Mouse (Mus musculus) limb, embryonic 14.5 days (tissue): Measurements from ENCODE around the gene Plcb3. TPM values are rescaled to one million over a fixed set of nuclear protein-coding genes. Genes with fewer than 3 reads are reported as not detected.

Experiments used
- ATAC-seq: fragments of 200-750 bp; cut with Nextera tagmentation; 2 replicates; pipeline ENCODE4 v1.8.0; 2017; ENCODE audit warnings: low read depth, moderate number of reproducible peaks, moderate TSS enrichment; ENCODE audit not compliant: low FRiP score
- DNase-seq: peaks from one replicate; pipeline ENCODE4 v3.0.0-alpha.2; 2015; ENCODE audit warnings: low spot score
- H3K27ac ChIP-seq: fragments of 300-500 bp; sonication (generic); replicated peaks from 2 replicates; pipeline ENCODE4 v1.5.1; 2014; ENCODE audit warnings: low read depth, mild to moderate bottlenecking, low read length, moderate library complexity, mixed read lengths
- H3K27me3 ChIP-seq: fragments of 300-500 bp; sonication (generic); 2 replicates; pipeline ENCODE4 v1.6.1; 2014; ENCODE audit warnings: low read length, mixed read lengths; ENCODE audit not compliant: control insufficient read depth, insufficient read depth
- H3K36me3 ChIP-seq: fragments of 300-500 bp; sonication (generic); 2 replicates; pipeline ENCODE4 v1.6.1; 2014; ENCODE audit warnings: mild to moderate bottlenecking, low read length, moderate library complexity, mixed read lengths; ENCODE audit not compliant: control insufficient read depth, insufficient read depth
- H3K4me1 ChIP-seq: fragments of 300-500 bp; sonication (generic); 2 replicates; pipeline ENCODE4 v1.6.1; 2014; ENCODE audit warnings: antibody characterized with exemption, low read length, mixed read lengths; ENCODE audit not compliant: control insufficient read depth, insufficient read depth
- H3K4me2 ChIP-seq: fragments of 300-500 bp; sonication (generic); replicated peaks from 2 replicates; pipeline ENCODE4 v1.6.1; 2014; ENCODE audit warnings: low read depth, mild to moderate bottlenecking, low read length, moderate library complexity; ENCODE audit not compliant: severe bottlenecking
- H3K4me3 ChIP-seq: fragments of 300-500 bp; sonication (generic); replicated peaks from 2 replicates; pipeline ENCODE4 v1.5.1; 2014; ENCODE audit warnings: low read length
- H3K9ac ChIP-seq: fragments of 300-500 bp; sonication (generic); 2 replicates; pipeline ENCODE4 v1.6.1; 2014; ENCODE audit warnings: mild to moderate bottlenecking, low read depth, low read length, moderate library complexity; ENCODE audit not compliant: severe bottlenecking
- H3K9me3 ChIP-seq: fragments of 300-500 bp; sonication (generic); 2 replicates; pipeline ENCODE4 v1.6.1; 2016; ENCODE audit warnings: low read length; ENCODE audit not compliant: control insufficient read depth
- POLR2A ChIP-seq: fragments of 200-500 bp; IDR thresholded peaks from 2 replicates; pipeline ENCODE4 v1.8.0; 2012; ENCODE audit warnings: inconsistent platforms, mild to moderate bottlenecking, moderate library complexity, borderline replicate concordance; ENCODE audit not compliant: insufficient read depth, insufficient read length; ENCODE audit errors: extremely low read depth
- WGBS: fragments of 180-500 bp; shearing (Covaris S2); extraction: QIAGEN DNeasy Blood & Tissue Kit; methylation state at CpG from one replicate; pipeline ENCODE4 v1.1.7; 2014; 5-methylcytosine and 5-hydroxymethylcytosine counted together
- polyA plus RNA-seq, 2 experiments: library from polyadenylated mRNA; depleted of rRNA in 1 of 2; stranded (reverse) in 1 of 2; unstranded in 1 of 2; fragments of >200 nt; fragmentation: Nextera tagmentation in 1 of 2; extraction: Ambion mirVana in 1 of 2; gene quantifications; 2 replicates each; pipeline versions ENCODE4 v1.2.1 to v1.2.3; 2012 to 2014

Plcb3 gene
- polyA plus RNA-seq, 2 experiments, result 36.6 to 80.6 TPM

- Histone ChIP-seq H3K36me3 (peaks cover 12% of the 10 kb centered on the region), H3K27me3 (no peaks in the 10 kb centered on the region), H3K4me2 (no peak overlapping the region), H3K4me3 (no peak overlapping the region), H3K9ac (no peak overlapping the region), H3K4me1 (peaks cover 18% of the 10 kb centered on the region), H3K27ac (no peak overlapping the region), H3K9me3 (no peaks in the 10 kb centered on the region)
- TF ChIP-seq POLR2A, result no peak
- 52% methylated on average over 4 of the region's 4 CpGs for WGBS
- no peak for ATAC-seq
- no peak for DNase-seq
Observed at GRCm38 (mm10) chr19:6947742-6948141, 28.5 kb downstream of the Plcb3 start.

DNA sequence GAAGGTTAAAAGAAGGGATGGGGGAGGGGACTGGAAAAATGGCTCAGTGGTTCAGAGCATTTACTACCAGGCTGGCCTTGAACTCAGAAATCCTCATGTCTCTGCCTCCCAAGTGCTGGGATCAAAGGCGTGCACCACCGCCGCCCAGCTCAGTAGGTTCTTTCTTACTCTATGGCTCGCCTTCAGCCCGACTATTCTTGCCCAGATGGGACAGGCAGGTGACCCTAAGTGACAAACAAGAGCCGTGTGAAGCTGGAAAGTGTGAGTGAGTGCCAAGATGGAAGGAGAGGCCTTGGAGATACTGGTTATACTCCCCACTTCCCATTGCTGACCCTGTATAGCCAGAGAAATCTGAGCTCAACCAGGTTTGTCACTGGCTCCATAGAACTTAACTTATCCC, 32.6 kb downstream of the Plcb3 start:
- Histone ChIP-seq H3K27me3 (no peaks in the 10 kb centered on the region), H3K9ac (no peak overlapping the region), H3K4me1 (peaks cover 13% of the 10 kb centered on the region), H3K27ac (no peak overlapping the region), H3K4me3 (no peak overlapping the region), H3K9me3 (no peaks in the 10 kb centered on the region), H3K4me2 (no peak overlapping the region), H3K36me3 (peaks cover 12% of the 10 kb centered on the region)
- no peak for TF ChIP-seq POLR2A
- ATAC-seq (no peak), DNase-seq (no peak)
- 94% methylated on average over 6 of the region's 6 CpGs for WGBS

DNA sequence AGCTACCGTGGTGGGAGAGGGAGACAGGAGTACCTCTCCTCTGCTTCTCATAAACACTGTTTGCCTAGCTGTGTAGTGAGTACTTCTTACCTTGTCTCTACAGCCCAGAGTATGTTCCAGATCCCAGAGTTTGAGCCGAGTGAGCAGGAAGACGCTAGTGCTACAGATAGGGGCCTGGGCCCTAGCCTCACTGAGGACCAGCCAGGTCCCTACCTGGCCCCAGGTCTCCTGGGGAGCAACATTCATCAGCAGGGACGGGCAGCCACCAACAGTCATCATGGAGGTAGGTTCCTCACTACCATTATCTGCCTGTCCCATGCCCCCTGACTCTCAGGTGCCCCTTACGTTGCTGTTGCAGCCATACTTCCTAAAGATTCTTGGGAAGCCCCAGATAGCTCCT, 33.5 kb downstream of the Plcb3 start:
- TF ChIP-seq POLR2A, result no peak
- H3K27ac ChIP-seq, result peak overlapping the region; percentile 90
- peaks cover 9% of the 10 kb centered on the region for H3K36me3 ChIP-seq
- H3K4me3 ChIP-seq, result peak overlapping the region; percentile 65
- WGBS, result 28% methylated on average over 5 of the region's 5 CpGs
- peak overlapping the region; percentile 80 for H3K4me2 ChIP-seq
- DNase-seq (no peak), ATAC-seq (no peak)
- peaks cover 13% of the 10 kb centered on the region for H3K4me1 ChIP-seq
- H3K27me3 ChIP-seq, result no peaks in the 10 kb centered on the region
- no peaks in the 10 kb centered on the region for H3K9me3 ChIP-seq
- H3K9ac ChIP-seq, result peak overlapping the region; percentile 76

DNA sequence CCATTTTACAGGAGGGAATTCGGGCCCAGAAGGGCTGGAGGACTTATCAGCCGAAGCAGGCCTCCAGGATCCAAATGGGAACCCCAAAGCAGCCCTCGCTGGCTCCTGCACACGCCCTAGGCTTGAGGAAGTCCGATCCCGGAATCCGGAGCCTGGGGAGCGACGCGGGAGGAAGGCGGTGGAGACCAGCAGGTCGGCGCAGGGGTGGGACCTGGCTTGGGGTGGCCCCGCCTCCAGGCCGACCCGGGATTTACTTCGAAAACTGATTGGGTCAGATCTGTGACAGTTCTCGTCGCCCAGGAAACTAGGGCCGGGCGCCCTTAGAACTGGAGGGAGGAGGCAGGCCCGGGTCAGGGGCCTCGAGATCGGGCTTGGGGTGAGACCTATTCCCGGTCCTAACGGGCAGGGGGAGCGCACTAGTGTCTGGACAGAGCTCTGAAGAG, 34.0 kb downstream of the Plcb3 start, which contains the start of gene Gpr137:
Gene Gpr137, minus strand, starts transcription at position 232 of the 443 bp plus-strand sequence.
- peak; percentile 69; the same call in 1 of the 2 replicates for TF ChIP-seq POLR2A
- ATAC-seq (peak; percentile 88), DNase-seq (peak; percentile 93)
- H3K4me3 ChIP-seq, result peak within 1 kb of the TSS; percentile 65
- no peaks in the 10 kb centered on the region for H3K27me3 ChIP-seq
- H3K36me3 ChIP-seq, result peaks cover 9% of the 10 kb centered on the region
- peak within 1 kb of the TSS; percentile 90 for H3K27ac ChIP-seq
- no peaks in the 10 kb centered on the region for H3K9me3 ChIP-seq
- H3K9ac ChIP-seq, result peak within 1 kb of the TSS; percentile 76
- peaks cover 13% of the 10 kb centered on the region for H3K4me1 ChIP-seq
- H3K4me2 ChIP-seq, result peak within 1 kb of the TSS; percentile 80
- 0% methylated on average over 27 of the region's 27 CpGs for WGBS

- peaks cover 13% of the 10 kb centered on the region for H3K4me1 ChIP-seq
- H3K27me3 ChIP-seq, result no peaks in the 10 kb centered on the region
- peaks cover 9% of the 10 kb centered on the region for H3K36me3 ChIP-seq
- peak within 1 kb of the TSS; percentile 65 for H3K4me3 ChIP-seq
- H3K9me3 ChIP-seq, result no peaks in the 10 kb centered on the region
- H3K9ac ChIP-seq, result peak within 1 kb of the TSS; percentile 76
- peak within 1 kb of the TSS; percentile 80 for H3K4me2 ChIP-seq
- peak within 1 kb of the TSS; percentile 90 for H3K27ac ChIP-seq
- 2% methylated on average over 60 of the region's 83 CpGs for WGBS
- 0 out of 2 replicates have a peak, but pooled peaks have one; percentile 55 for TF ChIP-seq POLR2A
- ATAC-seq, result peak; percentile 87
- peak; percentile 91 for DNase-seq
Observed at GRCm38 (mm10) chr19:6941372-6942248, 34.7 kb downstream of the Plcb3 start, which contains the start of gene Bad. TSS of gene Bad (plus strand) at chr19:6941861.
